Mouse (Mus musculus) heart, adult 2 months (tissue): ENCODE results near the gene Morc3. TPM values are rescaled to one million over a fixed set of nuclear protein-coding genes. Genes with fewer than 3 reads are reported as not detected.

Experiments used
- DNase-seq, 2 experiments: peaks; one replicate each; pipeline ENCODE4 v3.0.0; 2021
- H3K27ac ChIP-seq: fragments of 200-600 bp; 2 replicates; pipeline ENCODE4 v1.8.1; 2022
- H3K27me3 ChIP-seq: fragments of 200-500 bp; 2 replicates; pipeline ENCODE4 v1.6.1; 2012; ENCODE audit warnings: mild to moderate bottlenecking, low read length, inconsistent platforms, mixed read lengths; ENCODE audit not compliant: control insufficient read depth, insufficient read depth
- H3K36me3 ChIP-seq: fragments of 200-500 bp; 2 replicates; pipeline ENCODE4 v1.6.1; 2012; ENCODE audit warnings: low read length, inconsistent platforms; ENCODE audit not compliant: control insufficient read depth, insufficient read depth
- H3K4me1 ChIP-seq: fragments of 200-500 bp; 2 replicates; pipeline ENCODE4 v1.6.1; 2011; ENCODE audit warnings: low read length; ENCODE audit not compliant: control insufficient read depth, insufficient read depth
- H3K4me3 ChIP-seq: fragments of 200-600 bp; 2 replicates; pipeline ENCODE4 v1.8.1; 2022
- H3K79me2 ChIP-seq: fragments of 200-500 bp; replicated peaks from 2 replicates; pipeline ENCODE4 v1.6.1; 2012; ENCODE audit warnings: mild to moderate bottlenecking, inconsistent platforms, low read length, moderate library complexity, mixed read lengths; ENCODE audit not compliant: control insufficient read depth, insufficient read depth
- H3K9ac ChIP-seq: fragments of 200-500 bp; 2 replicates; pipeline ENCODE4 v1.6.1; 2012; ENCODE audit warnings: low read depth, mild to moderate bottlenecking, control low read depth, inconsistent platforms, low read length, mixed read lengths
- CTCF ChIP-seq: fragments of 200-600 bp; IDR thresholded peaks from 2 replicates; pipeline ENCODE4 v1.8.1; 2022; ENCODE audit warnings: antibody characterized with exemption, mild to moderate bottlenecking, moderate library complexity
- EP300 ChIP-seq: fragments of 200-500 bp; IDR thresholded peaks from 2 replicates; pipeline ENCODE4 v1.6.1; 2011; ENCODE audit warnings: low read depth, low read length, control low read depth; ENCODE audit not compliant: insufficient read depth
- POLR2A ChIP-seq: fragments of 200-500 bp; IDR thresholded peaks from 2 replicates; pipeline ENCODE4 v1.6.1; 2011; ENCODE audit warnings: mild to moderate bottlenecking, low read depth, low read length, control low read depth; ENCODE audit not compliant: insufficient read depth
- WGBS: fragments of 180-500 bp; shearing (Covaris S2); methylation state at CpG from one replicate; pipeline ENCODE4 v1.1.7; 2018; 5-methylcytosine and 5-hydroxymethylcytosine counted together
- intact Hi-C: fragments of 180-260 bp; cut with DNase I; formaldehyde crosslinking; loops from one replicate; pipeline ENCODE4 v1.15.1; 2025
- polyA plus RNA-seq: library from polyadenylated mRNA; depleted of rRNA; stranded (reverse); fragments of >200 nt; gene quantifications from 2 replicates; pipeline ENCODE4 v1.2.3, GENCODE M21; 2012; rRNA removed
- total RNA-seq, 2 experiments: library from RNA; stranded (reverse); gene quantifications; 2 replicates each; pipeline ENCODE4 v1.2.3; 2021

Gene Morc3
- total and polyA plus RNA-seq, 3 experiments: 4.8 to 17.3 (median 15.3) TPM

GRCm38 (mm10) chr16:93923788-93924187, 91.9 kb downstream of the Morc3 start:
- DNase-seq: no peak

More at GRCm38 (mm10) chr16:93923788-93924187, 91.9 kb downstream of the Morc3 start:
- intact Hi-C loops: no loop called here
- H3K4me3 ChIP-seq: no peak overlapping the region
- H3K27ac ChIP-seq: no peak overlapping the region
- no peaks in the 10 kb centered on the region for H3K79me2 ChIP-seq
- H3K36me3 ChIP-seq: no peaks in the 10 kb centered on the region
- no peaks in the 10 kb centered on the region for H3K27me3 ChIP-seq
- WGBS: 76% methylated on average over 7 of the region's 7 CpGs
- no peak overlapping the region for H3K9ac ChIP-seq
- TF ChIP-seq CTCF (no peak), POLR2A (no peak), EP300 (no peak)
- no peaks in the 10 kb centered on the region for H3K4me1 ChIP-seq

Other genes starting within 250 kb of the Morc3 start
- gene Setd4, start 228.1 kb upstream of the Morc3 start, total RNA-seq: under 1 TPM; 0.70 to 0.96 TPM
- 3.7 and 4.6 TPM in 2 replicates for gene Setd4, start 228.1 kb upstream of the Morc3 start, polyA plus RNA-seq
- gene Cbr1, start 226.3 kb upstream of the Morc3 start, total RNA-seq: 10 to 100 TPM; 28.3 to 32.0 TPM
- 45.5 and 46.8 TPM in 2 replicates for gene Cbr1, start 226.3 kb upstream of the Morc3 start, polyA plus RNA-seq
- 1 to 10 TPM; 1.6 to 2.5 TPM for gene Gm5678, start 204.0 kb upstream of the Morc3 start, total RNA-seq
- not detected in 2 replicates for gene Gm5678, start 204.0 kb upstream of the Morc3 start, polyA plus RNA-seq
- gene Cbr3, start 148.9 kb upstream of the Morc3 start, total RNA-seq: 1 to 10 TPM; 1.9 to 2.3 TPM
- gene Cbr3, start 148.9 kb upstream of the Morc3 start, polyA plus RNA-seq: 2.8 and 4.1 TPM in 2 replicates
- gene Dop1b, start 120.2 kb upstream of the Morc3 start, total RNA-seq: 10 to 100 TPM; 15.7 to 17.6 TPM
- gene Dop1b, start 120.2 kb upstream of the Morc3 start, polyA plus RNA-seq: 14.5 and 15.5 TPM in 2 replicates
- gene Chaf1b, start 51.8 kb downstream of the Morc3 start, total RNA-seq: 1 to 10 TPM in 1 of 2 experiments, under 1 TPM in 1; 0.70 to 1.4 TPM
- 0.38 and 0.55 TPM in 2 replicates for gene Chaf1b, start 51.8 kb downstream of the Morc3 start, polyA plus RNA-seq
- gene Cldn14, start 176.7 kb downstream of the Morc3 start, total RNA-seq: not detected
- gene Cldn14, start 176.7 kb downstream of the Morc3 start, polyA plus RNA-seq: not detected in 2 replicates